Mouse (Mus musculus): ENCODE measurements around the gene Cxcl1. TPM values are rescaled to one million over a fixed set of nuclear protein-coding genes. Genes with fewer than 3 reads are reported as not detected.

Cxcl1 gene
- polyA plus RNA-seq, 1 experiment from 2014 or later: 0.83 TPM

DNA sequence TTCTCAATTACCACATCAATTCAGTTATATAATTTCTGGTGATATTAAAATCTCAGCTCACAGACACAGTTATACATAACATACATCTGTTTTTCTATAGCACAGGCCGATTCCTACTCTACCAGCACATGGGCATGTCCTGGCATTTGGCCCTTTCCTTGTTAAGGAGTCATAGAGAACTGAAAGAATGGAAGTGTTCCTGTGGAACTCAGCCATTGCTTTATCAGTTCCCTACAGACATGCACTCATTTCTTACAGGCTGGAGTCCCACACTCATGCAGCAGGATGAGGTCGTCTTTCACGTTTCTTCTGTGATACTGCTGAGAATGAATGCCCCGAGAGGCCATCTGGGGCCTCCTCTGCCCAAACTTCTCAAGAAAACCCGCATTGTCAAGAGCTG, 33.6 kb upstream of the Cxcl1 start:
- H3K27me3 ChIP-seq (replicated peaks; ENCODE audit: control insufficient read depth, insufficient read depth, low read length): no peaks in the 10 kb centered on the region
- no peaks in the 10 kb centered on the region for H3K4me1 ChIP-seq (replicated peaks; ENCODE audit: control insufficient read depth, insufficient read depth, low read length)
- H3K4me2 ChIP-seq (replicated peaks; ENCODE audit: low read depth): no peak overlapping the region
- no peak overlapping the region for H3K27ac ChIP-seq (ENCODE audit: low read depth, low read length)
- no peak for TF ChIP-seq CTCF (IDR thresholded peaks at IDR 0.05; ENCODE audit: low read depth)
- WGBS: 68% methylated on average over 5 of the region's 5 CpGs
- no peaks in the 10 kb centered on the region for H3K36me3 ChIP-seq (ENCODE audit: control insufficient read depth, insufficient read depth)
- H3K9ac ChIP-seq (ENCODE audit: low read depth, low read length): no peak overlapping the region
- H3K4me3 ChIP-seq (ENCODE audit: low read depth, low read length): no peak overlapping the region
- no peaks in the 10 kb centered on the region for H3K9me3 ChIP-seq (ENCODE audit: control insufficient read depth)
- ATAC-seq: no peak

DNA sequence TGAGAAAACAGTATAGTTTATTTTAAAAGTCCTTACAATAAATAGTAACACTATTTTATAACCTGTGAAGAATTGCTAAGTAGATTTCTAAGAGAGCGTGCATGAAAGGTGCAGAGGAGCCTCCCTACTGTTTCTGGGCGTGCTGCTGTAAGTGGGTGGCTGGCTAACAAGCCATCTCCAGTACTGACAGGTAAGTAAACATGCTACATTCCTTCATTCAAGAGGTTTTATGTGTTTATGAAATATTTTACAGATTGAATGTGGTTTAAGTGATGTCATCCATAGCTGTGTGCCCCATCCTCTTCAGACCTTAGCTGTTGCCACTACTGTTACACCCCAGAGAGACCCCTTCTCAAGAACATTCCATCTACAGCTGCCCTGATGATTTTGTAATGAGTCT, 32.6 kb upstream of the Cxcl1 start:
- no peaks in the 10 kb centered on the region for H3K27me3 ChIP-seq (replicated peaks; ENCODE audit: control insufficient read depth, insufficient read depth, low read length)
- no peak for TF ChIP-seq CTCF (IDR thresholded peaks at IDR 0.05; ENCODE audit: low read depth)
- H3K36me3 ChIP-seq (ENCODE audit: control insufficient read depth, insufficient read depth): no peaks in the 10 kb centered on the region
- no peaks in the 10 kb centered on the region for H3K4me1 ChIP-seq (replicated peaks; ENCODE audit: control insufficient read depth, insufficient read depth, low read length)
- H3K4me3 ChIP-seq (ENCODE audit: low read depth, low read length): no peak overlapping the region
- 80% methylated on average over 2 of the region's 2 CpGs for WGBS
- no peak overlapping the region for H3K4me2 ChIP-seq (replicated peaks; ENCODE audit: low read depth)
- ATAC-seq: no peak
- H3K9ac ChIP-seq (ENCODE audit: low read depth, low read length): no peak overlapping the region
- H3K9me3 ChIP-seq (ENCODE audit: control insufficient read depth): no peaks in the 10 kb centered on the region
- H3K27ac ChIP-seq (ENCODE audit: low read depth, low read length): no peak overlapping the region

DNA sequence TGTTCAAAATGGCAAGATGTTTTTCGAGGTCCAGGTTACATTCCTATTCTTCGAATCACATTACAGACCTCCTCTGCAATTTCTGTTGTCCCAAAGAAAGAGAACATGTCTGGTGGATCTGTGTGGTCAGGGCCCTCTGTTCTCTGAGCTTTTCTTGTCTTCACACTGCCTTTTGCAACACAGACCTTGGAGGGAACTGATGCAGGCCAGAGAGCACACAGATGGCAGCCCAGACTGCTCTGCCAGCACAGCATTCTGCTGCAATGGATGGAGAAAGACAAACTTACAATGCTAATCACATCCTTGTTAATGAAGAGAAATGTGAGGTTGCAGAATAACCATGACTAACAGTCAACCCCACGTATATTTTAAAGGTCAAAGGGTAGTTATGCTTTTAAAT, 32.0 kb upstream of the Cxcl1 start:
- WGBS: 74% methylated on average over 3 of the region's 3 CpGs
- H3K36me3 ChIP-seq (ENCODE audit: control insufficient read depth, insufficient read depth): no peaks in the 10 kb centered on the region
- no peaks in the 10 kb centered on the region for H3K27me3 ChIP-seq (replicated peaks; ENCODE audit: control insufficient read depth, insufficient read depth, low read length)
- no peak overlapping the region for H3K4me3 ChIP-seq (ENCODE audit: low read depth, low read length)
- H3K9me3 ChIP-seq (ENCODE audit: control insufficient read depth): no peaks in the 10 kb centered on the region
- TF ChIP-seq CTCF (IDR thresholded peaks at IDR 0.05; ENCODE audit: low read depth): no peak
- no peaks in the 10 kb centered on the region for H3K4me1 ChIP-seq (replicated peaks; ENCODE audit: control insufficient read depth, insufficient read depth, low read length)
- H3K27ac ChIP-seq (ENCODE audit: low read depth, low read length): no peak overlapping the region
- H3K4me2 ChIP-seq (replicated peaks; ENCODE audit: low read depth): no peak overlapping the region
- no peak for ATAC-seq
- no peak overlapping the region for H3K9ac ChIP-seq (ENCODE audit: low read depth, low read length)

DNA sequence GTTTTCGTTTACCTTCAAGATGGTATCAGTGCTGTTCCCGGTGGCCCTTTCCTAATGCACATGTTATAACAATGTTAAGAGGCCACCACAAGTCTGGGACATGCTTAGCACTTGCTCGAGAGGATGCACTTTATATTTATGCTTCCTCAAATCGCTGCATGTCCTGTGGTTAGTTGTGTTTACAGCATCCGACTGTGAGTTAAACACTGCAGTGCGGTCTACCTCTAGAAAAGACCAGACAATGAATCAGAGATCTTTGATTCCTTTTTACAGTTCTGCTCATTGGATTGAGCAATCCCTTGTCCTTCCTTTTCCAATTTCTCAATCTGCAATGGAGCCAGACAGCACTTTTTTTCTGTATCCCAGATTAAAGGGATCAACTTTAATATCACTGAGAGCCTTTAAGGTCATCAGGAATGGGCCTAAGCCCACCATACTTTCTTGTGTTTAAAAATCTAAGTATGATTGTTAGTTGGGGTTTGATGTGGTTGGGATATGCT, 29.1 kb upstream of the Cxcl1 start:
- H3K9ac ChIP-seq (ENCODE audit: low read depth, low read length): no peak overlapping the region
- no peak for TF ChIP-seq CTCF (IDR thresholded peaks at IDR 0.05; ENCODE audit: low read depth)
- no peaks in the 10 kb centered on the region for H3K9me3 ChIP-seq (ENCODE audit: control insufficient read depth)
- no peak overlapping the region for H3K4me3 ChIP-seq (ENCODE audit: low read depth, low read length)
- 70% methylated on average over 6 of the region's 6 CpGs for WGBS
- H3K36me3 ChIP-seq (ENCODE audit: control insufficient read depth, insufficient read depth): no peaks in the 10 kb centered on the region
- no peak overlapping the region for H3K4me2 ChIP-seq (replicated peaks; ENCODE audit: low read depth)
- H3K27ac ChIP-seq (ENCODE audit: low read depth, low read length): no peak overlapping the region
- no peaks in the 10 kb centered on the region for H3K4me1 ChIP-seq (replicated peaks; ENCODE audit: control insufficient read depth, insufficient read depth, low read length)
- no peak for ATAC-seq
- no peaks in the 10 kb centered on the region for H3K27me3 ChIP-seq (replicated peaks; ENCODE audit: control insufficient read depth, insufficient read depth, low read length)

DNA sequence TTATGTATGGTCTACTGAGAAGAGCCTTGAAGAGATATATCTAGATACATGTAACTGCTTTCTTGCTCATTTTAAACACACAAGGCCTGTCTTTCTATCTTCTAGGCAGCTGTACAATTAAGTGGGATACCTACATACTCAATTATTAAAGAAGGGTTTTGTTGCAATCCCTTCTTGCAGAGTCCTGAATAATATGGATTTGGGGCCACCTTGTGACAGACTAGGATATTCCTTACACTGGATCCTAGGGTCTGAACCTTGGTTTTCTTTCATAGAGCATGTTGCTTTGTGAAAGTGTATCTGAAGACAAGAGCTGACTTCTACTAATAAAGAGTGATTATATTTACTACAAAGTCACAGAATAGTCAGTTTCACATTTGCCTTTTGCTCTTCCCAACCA, 24.3 kb upstream of the Cxcl1 start:
- TF ChIP-seq CTCF (IDR thresholded peaks at IDR 0.05; ENCODE audit: low read depth): peak; percentile 57
- Histone ChIP-seq H3K36me3 (ENCODE audit: control insufficient read depth, insufficient read depth) (no peaks in the 10 kb centered on the region), H3K4me2 (replicated peaks; ENCODE audit: low read depth) (no peak overlapping the region), H3K4me3 (ENCODE audit: low read depth, low read length) (no peak overlapping the region), H3K9me3 (ENCODE audit: control insufficient read depth) (no peaks in the 10 kb centered on the region), H3K4me1 (replicated peaks; ENCODE audit: control insufficient read depth, insufficient read depth, low read length) (no peaks in the 10 kb centered on the region), H3K27me3 (replicated peaks; ENCODE audit: control insufficient read depth, insufficient read depth, low read length) (no peaks in the 10 kb centered on the region), H3K9ac (ENCODE audit: low read depth, low read length) (no peak overlapping the region), H3K27ac (ENCODE audit: low read depth, low read length) (no peak overlapping the region)
- no peak for ATAC-seq

DNA sequence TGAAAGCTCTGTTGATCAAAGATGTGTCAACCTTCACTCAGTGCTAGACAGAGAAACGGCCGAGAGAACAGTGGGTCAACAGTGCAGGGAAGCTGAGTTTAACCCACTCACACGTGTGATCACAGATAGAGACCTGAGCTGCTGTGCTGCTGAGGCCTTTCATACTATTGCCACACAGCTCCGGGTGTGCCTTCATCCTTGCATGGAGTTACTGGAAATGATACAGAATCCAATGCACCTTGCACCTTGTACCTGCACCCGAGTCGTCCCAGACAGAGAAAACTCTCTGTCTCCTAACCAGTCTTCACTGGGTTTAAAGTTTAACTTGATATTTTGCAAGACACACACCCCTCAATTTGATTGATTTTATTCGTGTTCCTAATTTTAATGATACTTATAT, 18.7 kb upstream of the Cxcl1 start:
- no peak for TF ChIP-seq CTCF (IDR thresholded peaks at IDR 0.05; ENCODE audit: low read depth)
- Histone ChIP-seq H3K27ac (ENCODE audit: low read depth, low read length) (no peak overlapping the region), H3K4me1 (replicated peaks; ENCODE audit: control insufficient read depth, insufficient read depth, low read length) (0 out of 2 replicates have a peak, but pooled peaks cover 14% of the 10 kb centered on the region)

DNA sequence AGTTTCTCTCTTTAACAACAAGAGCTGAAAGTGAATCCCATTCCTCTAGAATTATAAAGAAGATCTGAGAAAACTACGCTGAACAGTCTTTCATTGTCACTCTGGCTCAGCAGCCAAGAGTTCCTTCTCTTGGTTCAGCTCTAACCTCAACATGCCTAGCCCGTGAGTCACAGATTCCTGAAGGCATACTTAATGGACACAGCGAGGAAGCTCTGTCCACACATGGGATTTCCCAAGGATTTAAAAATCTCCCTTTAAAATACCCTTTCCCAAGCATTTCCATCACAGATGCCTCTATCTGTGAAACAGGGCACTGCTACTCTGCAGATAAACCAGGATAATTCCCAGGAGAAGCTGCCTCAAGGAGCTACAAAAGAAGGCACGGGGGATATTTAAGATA, 15.0 kb upstream of the Cxcl1 start:
- 55% methylated on average over 4 of the region's 4 CpGs for WGBS
- Histone ChIP-seq H3K4me1 (replicated peaks; ENCODE audit: control insufficient read depth, insufficient read depth, low read length) (0 out of 2 replicates have a peak, but pooled peaks cover 14% of the 10 kb centered on the region), H3K9me3 (ENCODE audit: control insufficient read depth) (no peaks in the 10 kb centered on the region), H3K4me3 (ENCODE audit: low read depth, low read length) (no peak overlapping the region), H3K27ac (ENCODE audit: low read depth, low read length) (no peak overlapping the region), H3K9ac (ENCODE audit: low read depth, low read length) (no peak overlapping the region), H3K36me3 (ENCODE audit: control insufficient read depth, insufficient read depth) (no peaks in the 10 kb centered on the region), H3K4me2 (replicated peaks; ENCODE audit: low read depth) (no peak overlapping the region), H3K27me3 (replicated peaks; ENCODE audit: control insufficient read depth, insufficient read depth, low read length) (no peaks in the 10 kb centered on the region)
- TF ChIP-seq CTCF (IDR thresholded peaks at IDR 0.05; ENCODE audit: low read depth): peak; percentile 24; the same call in 1 of the 2 replicates
- ATAC-seq: no peak

More for the DNA sequence above, 18.7 kb upstream of the Cxcl1 start:
- H3K9me3 ChIP-seq (ENCODE audit: control insufficient read depth): no peaks in the 10 kb centered on the region
- H3K9ac ChIP-seq (ENCODE audit: low read depth, low read length): no peak overlapping the region
- no peak overlapping the region for H3K4me3 ChIP-seq (ENCODE audit: low read depth, low read length)
- no peaks in the 10 kb centered on the region for H3K27me3 ChIP-seq (replicated peaks; ENCODE audit: control insufficient read depth, insufficient read depth, low read length)
- 34% methylated on average over 7 of the region's 7 CpGs for WGBS
- no peak overlapping the region for H3K4me2 ChIP-seq (replicated peaks; ENCODE audit: low read depth)
- ATAC-seq: peak; percentile 97
- H3K36me3 ChIP-seq (ENCODE audit: control insufficient read depth, insufficient read depth): no peaks in the 10 kb centered on the region
